Mouse (Mus musculus) mouse trophoblast stem cell (cell line): Measurements from ENCODE around the gene Atp6v1e1.

ENCODE experiments used
- in situ Hi-C, 2 experiments: fragments of 300-500 bp; cut with MseI, MboI; formaldehyde crosslinking; loops; 2 replicates in 1 of 2; 3 replicates in 1 of 2; pipeline ENCODE4 v1.15.1; 2025

Atp6v1e1 gene

GRCm38 (mm10) chr6:120772025-120772424 is 50.6 kb downstream of the Atp6v1e1 start:
- in situ Hi-C loops = no loop called here

DNA sequence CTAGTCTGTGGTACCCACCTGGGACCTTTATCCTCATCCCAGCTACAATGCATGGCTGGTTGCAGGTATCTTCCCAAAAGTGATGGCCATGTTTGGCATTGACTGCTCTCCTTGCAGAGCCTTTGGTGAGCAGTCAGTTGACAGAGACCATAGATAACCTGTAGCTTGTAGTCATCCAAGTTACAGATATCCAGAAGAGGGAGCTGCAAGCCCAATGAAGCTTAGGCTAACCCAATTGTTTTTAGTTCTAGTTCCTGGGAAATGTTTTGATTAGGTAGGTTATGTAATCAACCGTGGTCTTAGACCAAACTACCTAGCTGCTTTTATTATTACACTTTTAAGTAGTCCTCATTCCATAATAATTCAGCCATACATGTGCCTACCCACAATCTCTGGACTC is 51.2 kb downstream of the Atp6v1e1 start:
- in situ Hi-C loops = no loop called here

- in situ Hi-C loops = no loop called here
Measured at GRCm38 (mm10) chr6:120769972-120770371, 52.6 kb downstream of the Atp6v1e1 start.

- in situ Hi-C loops = no loop called here
Measured at GRCm38 (mm10) chr6:120761151-120761550, 61.4 kb downstream of the Atp6v1e1 start.

DNA sequence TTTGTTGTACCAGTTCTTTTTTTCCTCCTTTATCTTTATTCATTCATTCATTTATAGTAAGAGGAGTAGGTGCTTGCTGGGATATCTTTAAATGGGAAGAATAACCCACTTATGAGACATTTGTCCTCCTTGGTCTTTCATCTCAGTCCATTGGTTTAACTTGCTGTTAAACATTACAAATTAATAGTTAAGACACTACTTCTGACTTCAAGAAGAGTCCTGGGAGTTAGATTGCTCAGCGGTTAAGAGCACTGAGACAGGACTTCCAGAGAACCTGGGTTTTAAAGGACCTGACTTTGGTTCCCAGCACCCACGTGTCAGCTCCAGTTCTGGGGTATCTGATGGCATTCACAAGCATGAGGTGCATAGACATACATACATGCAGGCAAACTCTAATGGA is 76.2 kb downstream of the Atp6v1e1 start:
- in situ Hi-C loops = no loop called here
